Mouse (Mus musculus) lung, postnatal 36 days (tissue): ENCODE results near the gene Ctnnal1.

Experiments
- DNase-seq: peaks from one replicate; pipeline ENCODE4 v3.0.0; 2022; ENCODE audit warnings: mixed read lengths

Gene Ctnnal1

GRCm38 (mm10) chr4:56858733-56859132 is 6.3 kb downstream of the Ctnnal1 start:
- DNase-seq: no peak

DNA sequence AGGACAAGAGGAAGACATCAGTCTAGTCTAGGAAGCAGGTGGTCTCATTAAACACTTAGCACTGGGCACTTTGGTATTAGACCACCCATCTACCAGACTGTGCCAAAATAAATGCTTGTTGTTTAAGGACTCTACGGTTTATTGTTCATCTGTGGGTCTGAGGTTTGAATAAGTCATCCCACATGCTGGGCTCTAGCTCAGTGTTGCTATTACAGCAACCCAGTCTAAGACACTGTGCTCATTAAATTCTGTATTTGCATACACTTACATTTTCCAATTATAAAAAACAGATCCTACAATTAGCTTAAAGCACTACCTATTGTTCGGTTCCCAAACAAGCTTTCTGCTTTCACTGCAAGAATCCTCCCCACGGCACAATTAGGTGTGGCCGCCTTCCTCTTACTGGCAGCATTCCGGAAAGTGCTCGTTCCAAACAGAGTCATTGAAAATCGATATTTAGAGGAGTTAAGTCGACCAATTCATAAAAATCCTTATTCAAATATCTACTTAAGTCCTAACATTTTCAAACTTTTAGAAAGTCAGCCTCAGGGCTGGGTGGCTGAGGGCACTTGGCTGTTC is 8.5 kb downstream of the Ctnnal1 start:
- no peak for DNase-seq

GRCm38 (mm10) chr4:56855935-56856334 is 9.1 kb downstream of the Ctnnal1 start:
- no peak for DNase-seq

DNA sequence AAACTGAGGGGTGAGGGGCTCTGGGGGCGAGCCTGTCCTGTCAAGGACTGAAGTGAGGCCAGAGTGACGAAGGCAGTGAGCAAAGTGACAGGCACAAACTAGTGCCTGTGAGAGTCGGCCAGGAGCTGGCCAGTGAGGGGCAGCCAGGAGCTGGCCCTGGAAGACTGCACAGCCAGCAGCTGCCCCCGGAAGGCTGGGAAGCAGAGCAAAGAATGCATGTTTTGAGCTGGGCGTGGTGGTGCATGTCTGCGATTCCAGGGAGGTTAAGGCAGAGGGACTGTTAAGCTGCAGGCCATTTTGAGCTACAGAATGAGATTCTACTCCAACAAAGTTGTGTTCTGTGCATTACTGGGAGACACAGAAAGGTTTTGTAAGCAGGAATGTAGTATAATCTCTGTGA is 14.3 kb downstream of the Ctnnal1 start:
- DNase-seq: no peak

- DNase-seq: no peak
Measured at GRCm38 (mm10) chr4:56848044-56848443, 16.9 kb downstream of the Ctnnal1 start.

- no peak for DNase-seq
Measured at GRCm38 (mm10) chr4:56847400-56847799, 17.6 kb downstream of the Ctnnal1 start.

GRCm38 (mm10) chr4:56845896-56846533 is 19.0 kb downstream of the Ctnnal1 start:
- DNase-seq: no peak

DNA sequence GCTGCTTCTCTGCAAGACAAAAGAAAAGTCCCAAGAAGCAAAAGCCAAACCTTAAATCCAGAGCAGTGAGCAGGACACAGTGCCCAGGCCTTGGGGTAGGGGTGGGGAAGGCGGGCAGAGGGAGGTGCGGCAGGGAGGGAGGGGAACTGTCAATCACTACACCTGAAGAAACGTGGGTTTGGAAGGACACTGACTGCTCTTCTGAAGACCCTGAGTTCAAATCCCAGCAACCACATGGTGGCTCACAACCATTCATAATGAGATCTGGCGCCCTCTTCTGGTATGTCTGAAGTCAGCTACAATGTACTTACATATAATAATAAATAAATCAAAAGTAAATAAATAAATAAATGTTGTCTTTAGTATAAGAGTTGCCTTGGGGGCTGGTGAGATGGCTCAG is 20.1 kb downstream of the Ctnnal1 start:
- DNase-seq: no peak

- no peak for DNase-seq
Measured at GRCm38 (mm10) chr4:56843963-56844362, 21.0 kb downstream of the Ctnnal1 start.

- no peak for DNase-seq
Measured at GRCm38 (mm10) chr4:56842501-56842900, 22.5 kb downstream of the Ctnnal1 start.

GRCm38 (mm10) chr4:56840297-56840696 is 24.7 kb downstream of the Ctnnal1 start:
- DNase-seq: peak; percentile 12

DNA sequence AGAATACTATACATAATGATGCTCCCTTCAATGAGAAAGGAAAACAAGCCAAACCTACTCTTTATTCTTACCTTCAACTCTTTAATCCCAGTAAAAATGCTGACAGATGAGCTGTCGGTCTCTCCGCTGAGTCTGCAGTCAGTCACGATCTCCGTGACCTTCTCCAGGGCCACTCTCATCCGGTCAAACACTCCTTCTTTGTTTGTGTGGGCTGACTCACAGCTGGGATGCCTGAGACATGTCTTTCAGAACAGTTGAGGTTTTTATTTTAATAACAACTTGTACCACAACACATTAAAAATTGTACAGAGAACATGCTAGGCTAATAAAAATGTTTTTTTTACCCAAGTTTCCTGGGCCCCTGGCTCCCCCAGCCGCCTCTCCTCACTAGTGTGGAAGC is 27.3 kb downstream of the Ctnnal1 start:
- no peak for DNase-seq

- DNase-seq: no peak
Measured at GRCm38 (mm10) chr4:56831998-56832397, 33.0 kb downstream of the Ctnnal1 start.

- DNase-seq: peak; percentile 25
Measured at GRCm38 (mm10) chr4:56831013-56831609, 33.9 kb downstream of the Ctnnal1 start.

DNA sequence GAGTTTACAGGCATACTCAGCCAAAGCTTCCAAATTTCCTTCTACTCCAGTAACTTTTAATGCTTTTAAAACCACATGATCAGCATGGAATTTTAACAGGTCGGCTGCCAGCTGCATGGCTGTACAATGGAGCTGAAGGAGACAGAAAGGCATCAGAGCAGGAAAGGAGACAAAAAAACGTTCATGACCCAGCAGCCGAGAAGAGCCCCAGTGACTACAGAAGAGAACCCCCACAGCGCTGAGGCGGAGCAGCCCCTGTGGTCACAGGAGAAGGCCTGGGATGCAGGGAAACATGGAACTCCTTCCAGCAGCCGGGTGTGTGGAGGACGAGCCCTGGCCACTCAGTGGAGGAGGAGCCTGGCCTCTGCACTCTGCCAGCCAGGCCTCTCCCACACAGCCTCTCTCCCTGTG is 35.5 kb downstream of the Ctnnal1 start:
- DNase-seq: peak; percentile 10

DNA sequence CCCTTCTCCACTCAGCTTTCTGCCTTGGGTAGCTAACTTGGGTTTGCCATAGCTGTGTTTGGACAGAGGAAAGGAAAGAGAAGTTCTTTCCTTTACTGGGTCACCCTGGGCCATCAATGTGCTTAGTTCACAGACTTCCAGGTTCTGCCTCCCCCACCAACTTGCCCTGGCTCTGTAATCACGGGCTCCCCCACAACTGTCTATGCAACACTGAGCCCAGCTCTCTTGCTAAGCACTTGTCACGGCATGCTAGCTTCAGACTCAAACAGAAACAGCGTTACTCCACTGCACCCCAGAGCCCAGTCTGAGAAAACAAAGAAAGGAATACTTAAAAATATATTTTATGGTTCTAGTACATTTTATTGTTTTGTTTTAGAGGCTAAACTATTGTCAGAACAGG is 36.1 kb downstream of the Ctnnal1 start:
- no peak for DNase-seq

GRCm38 (mm10) chr4:56824231-56824630 is 40.8 kb downstream of the Ctnnal1 start:
- DNase-seq: no peak

- DNase-seq: peak; percentile 41
Measured at GRCm38 (mm10) chr4:56820017-56820550, 44.9 kb downstream of the Ctnnal1 start.

- no peak for DNase-seq
Measured at GRCm38 (mm10) chr4:56815131-56815530, 49.9 kb downstream of the Ctnnal1 start.

GRCm38 (mm10) chr4:56812096-56812495 is 52.9 kb downstream of the Ctnnal1 start:
- DNase-seq: no peak

GRCm38 (mm10) chr4:56811642-56812041 is 53.3 kb downstream of the Ctnnal1 start:
- DNase-seq: no peak

- no peak for DNase-seq
Measured at GRCm38 (mm10) chr4:56809050-56809449, 55.9 kb downstream of the Ctnnal1 start.

- peak; percentile 6 for DNase-seq
Measured at GRCm38 (mm10) chr4:56802669-56803150, 62.3 kb downstream of the Ctnnal1 start.
